Mouse (Mus musculus): ENCODE measurements around the gene Fxyd7. TPM values are rescaled to one million over a fixed set of nuclear protein-coding genes. Genes with fewer than 3 reads are reported as not detected.

Fxyd7 gene
- polyA plus RNA-seq (2016; fragmentation: Nextera tagmentation; extraction: Ambion mirVana) = 26.3 and 29.8 TPM in 2 replicates

DNA sequence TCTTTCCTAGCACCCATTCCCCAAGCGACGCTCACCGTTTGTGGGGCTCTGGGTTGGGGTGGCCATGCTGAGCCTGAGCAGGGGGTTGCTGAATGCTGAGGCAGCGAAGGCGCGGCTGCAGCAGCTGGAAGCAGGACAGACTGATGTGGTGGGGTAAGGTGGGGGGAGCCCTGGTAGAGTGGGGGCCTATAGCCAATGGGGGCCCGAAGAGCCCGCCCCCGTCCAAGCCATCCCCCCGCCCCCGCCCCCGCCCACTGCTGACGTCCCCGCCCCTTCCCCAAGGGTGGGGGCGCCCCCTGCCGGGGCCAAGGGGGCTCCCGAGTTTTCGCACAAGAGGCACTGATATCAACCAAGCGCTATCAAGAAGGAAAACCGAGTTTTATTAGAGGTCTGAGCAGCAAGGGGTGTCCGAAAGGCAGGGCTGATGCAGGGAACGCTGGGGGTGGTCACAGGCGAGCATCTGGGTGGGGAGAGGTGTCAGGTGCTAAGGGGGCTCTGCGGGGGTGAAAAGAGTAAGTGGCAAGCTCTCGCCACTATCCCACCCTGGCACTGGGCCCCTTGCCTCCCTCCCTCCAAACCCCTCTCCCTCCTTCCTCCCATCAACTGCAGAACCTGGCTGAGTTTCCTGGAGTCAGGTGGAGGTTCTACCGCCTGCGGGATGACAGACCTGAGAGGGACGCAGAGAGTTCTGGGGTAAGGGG is at the start of gene Fxyd7:
Fxyd7 (minus strand) TSS at position 147 of the 701 bp plus-strand sequence.
- H3K27me3 ChIP-seq = peaks cover 75% of the 10 kb centered on the region
- H3K4me2 ChIP-seq (replicated peaks) = peak within 1 kb of the TSS; percentile 60
- H3K9me3 ChIP-seq (replicated peaks) = no peaks in the 10 kb centered on the region
- peak within 1 kb of the TSS; percentile 32 for H3K4me3 ChIP-seq
- WGBS = 2% methylated on average over 27 of the region's 28 CpGs
- no peaks in the 10 kb centered on the region for H3K36me3 ChIP-seq
- peak within 1 kb of the TSS; percentile 57 for H3K27ac ChIP-seq
- H3K9ac ChIP-seq = peak within 1 kb of the TSS; percentile 55; the same call in 1 of the 2 replicates
- ATAC-seq (ENCODE audit: low FRiP score) = peak; percentile 8; the same call in 1 of the 2 replicates
- H3K4me1 ChIP-seq = peaks cover 62% of the 10 kb centered on the region

GRCm38 (mm10) chr7:31100786-31101185 is 49.5 kb upstream of the Fxyd7 start:
- peaks cover 6% of the 10 kb centered on the region for H3K4me1 ChIP-seq
- no peak overlapping the region for H3K4me2 ChIP-seq (replicated peaks)
- no peaks in the 10 kb centered on the region for H3K9me3 ChIP-seq (replicated peaks)
- no peaks in the 10 kb centered on the region for H3K36me3 ChIP-seq
- no peak for ATAC-seq (ENCODE audit: low FRiP score)
- no peaks in the 10 kb centered on the region; the same call in 1 of the 2 replicates for H3K27me3 ChIP-seq
- no peak overlapping the region for H3K9ac ChIP-seq
- H3K4me3 ChIP-seq = no peak overlapping the region
- no peak overlapping the region for H3K27ac ChIP-seq
- WGBS = 88% methylated on average over 14 of the region's 14 CpGs

DNA sequence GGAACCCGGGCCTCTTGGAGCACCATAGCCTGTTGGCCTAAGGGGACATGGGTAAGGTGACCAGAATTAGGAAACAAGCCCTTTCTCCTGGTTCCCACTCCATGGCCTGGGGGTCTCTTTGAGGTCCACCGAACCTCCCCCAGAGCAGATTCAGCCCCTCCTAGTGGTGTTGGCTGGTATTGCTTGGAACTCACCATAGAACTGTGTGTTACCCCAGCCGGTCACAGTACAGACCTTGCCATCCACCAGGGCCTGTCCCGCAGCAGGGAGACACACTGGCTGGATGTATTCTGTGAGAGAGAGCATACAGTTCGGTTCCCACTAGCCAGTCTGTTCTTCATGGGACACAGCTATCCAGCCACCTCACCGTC is 48.3 kb upstream of the Fxyd7 start:
- H3K4me2 ChIP-seq (replicated peaks) = no peak overlapping the region
- H3K9me3 ChIP-seq (replicated peaks) = no peaks in the 10 kb centered on the region
- no peaks in the 10 kb centered on the region; the same call in 1 of the 2 replicates for H3K27me3 ChIP-seq
- no peaks in the 10 kb centered on the region for H3K36me3 ChIP-seq
- no peak overlapping the region for H3K27ac ChIP-seq
- H3K9ac ChIP-seq = no peak overlapping the region
- no peak for ATAC-seq (ENCODE audit: low FRiP score)
- H3K4me1 ChIP-seq = peaks cover 6% of the 10 kb centered on the region
- 85% methylated on average over 6 of the region's 6 CpGs for WGBS
- H3K4me3 ChIP-seq = no peak overlapping the region

DNA sequence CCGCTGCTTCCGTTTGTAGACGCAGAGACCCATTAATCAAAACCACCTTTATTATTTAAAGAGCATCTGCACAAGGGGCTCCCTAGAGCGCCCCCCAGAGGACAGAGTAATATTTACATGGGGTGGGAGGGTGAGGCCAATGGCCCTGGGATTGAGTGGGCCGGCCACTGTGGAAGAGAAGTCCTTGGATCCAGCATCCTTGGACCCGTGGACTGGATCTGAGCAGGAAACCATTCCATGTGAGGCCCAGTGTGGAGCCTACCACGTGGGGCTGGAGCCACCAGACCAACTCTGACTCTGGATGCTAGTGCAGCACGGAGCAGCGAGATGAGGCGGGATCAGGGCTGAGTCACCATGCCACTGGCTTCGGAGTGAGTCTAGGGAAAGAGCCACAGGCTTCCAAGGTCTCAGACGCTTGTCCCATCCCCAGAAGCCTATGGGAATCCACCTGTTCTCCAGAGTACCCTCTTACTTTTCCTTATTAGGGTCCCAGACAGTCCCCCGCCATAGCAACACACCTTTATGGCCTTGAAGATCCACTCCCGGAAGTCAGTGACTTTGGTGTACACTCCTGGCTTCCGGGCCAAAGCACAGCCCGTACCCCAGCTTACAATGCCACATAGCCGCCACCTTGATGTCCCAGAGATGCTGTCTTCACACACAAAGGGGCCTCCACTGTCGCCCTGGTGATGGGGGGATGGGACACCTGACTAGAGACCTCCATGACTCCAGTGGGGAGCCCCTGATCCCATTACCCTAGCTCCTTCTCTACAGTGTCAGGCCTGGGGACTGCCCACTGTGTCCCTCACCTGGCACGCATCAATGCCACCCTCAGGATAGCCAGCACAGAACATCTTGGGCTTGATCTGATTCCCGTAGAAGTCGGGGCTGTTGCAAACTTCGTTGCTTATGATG is 47.7 kb upstream of the Fxyd7 start:
- Histone ChIP-seq H3K9me3 (replicated peaks) (no peaks in the 10 kb centered on the region), H3K4me2 (replicated peaks) (no peak overlapping the region), H3K27me3 (no peaks in the 10 kb centered on the region; the same call in 1 of the 2 replicates), H3K9ac (no peak overlapping the region), H3K4me3 (no peak overlapping the region), H3K4me1 (peaks cover 6% of the 10 kb centered on the region), H3K36me3 (no peaks in the 10 kb centered on the region), H3K27ac (no peak overlapping the region)
- 79% methylated on average over 22 of the region's 22 CpGs for WGBS
- ATAC-seq (ENCODE audit: low FRiP score) = no peak

GRCm38 (mm10) chr7:31097583-31098248 is 46.4 kb upstream of the Fxyd7 start:
- ATAC-seq (ENCODE audit: low FRiP score) = peak; percentile 85

GRCm38 (mm10) chr7:31096892-31097564 is 45.8 kb upstream of the Fxyd7 start:
- no peak for ATAC-seq (ENCODE audit: low FRiP score)
- no peak overlapping the region for H3K4me3 ChIP-seq
- peaks cover 6% of the 10 kb centered on the region for H3K4me1 ChIP-seq
- H3K9ac ChIP-seq = no peak overlapping the region
- WGBS = 75% methylated on average over 9 of the region's 9 CpGs
- H3K27ac ChIP-seq = no peak overlapping the region
- H3K9me3 ChIP-seq (replicated peaks) = no peaks in the 10 kb centered on the region
- no peak overlapping the region for H3K4me2 ChIP-seq (replicated peaks)
- H3K36me3 ChIP-seq = no peaks in the 10 kb centered on the region
- no peaks in the 10 kb centered on the region for H3K27me3 ChIP-seq

More at GRCm38 (mm10) chr7:31097583-31098248, 46.4 kb upstream of the Fxyd7 start:
- H3K27ac ChIP-seq = no peak overlapping the region
- H3K4me2 ChIP-seq (replicated peaks) = peak overlapping the region; percentile 40
- 40% methylated on average over 18 of the region's 20 CpGs for WGBS
- no peaks in the 10 kb centered on the region for H3K36me3 ChIP-seq
- H3K4me3 ChIP-seq = peak overlapping the region; percentile 8; the same call in 1 of the 2 replicates
- no peaks in the 10 kb centered on the region for H3K9me3 ChIP-seq (replicated peaks)
- peak overlapping the region; percentile 32; the same call in 1 of the 2 replicates for H3K9ac ChIP-seq
- H3K27me3 ChIP-seq = no peaks in the 10 kb centered on the region
- peaks cover 6% of the 10 kb centered on the region for H3K4me1 ChIP-seq

DNA sequence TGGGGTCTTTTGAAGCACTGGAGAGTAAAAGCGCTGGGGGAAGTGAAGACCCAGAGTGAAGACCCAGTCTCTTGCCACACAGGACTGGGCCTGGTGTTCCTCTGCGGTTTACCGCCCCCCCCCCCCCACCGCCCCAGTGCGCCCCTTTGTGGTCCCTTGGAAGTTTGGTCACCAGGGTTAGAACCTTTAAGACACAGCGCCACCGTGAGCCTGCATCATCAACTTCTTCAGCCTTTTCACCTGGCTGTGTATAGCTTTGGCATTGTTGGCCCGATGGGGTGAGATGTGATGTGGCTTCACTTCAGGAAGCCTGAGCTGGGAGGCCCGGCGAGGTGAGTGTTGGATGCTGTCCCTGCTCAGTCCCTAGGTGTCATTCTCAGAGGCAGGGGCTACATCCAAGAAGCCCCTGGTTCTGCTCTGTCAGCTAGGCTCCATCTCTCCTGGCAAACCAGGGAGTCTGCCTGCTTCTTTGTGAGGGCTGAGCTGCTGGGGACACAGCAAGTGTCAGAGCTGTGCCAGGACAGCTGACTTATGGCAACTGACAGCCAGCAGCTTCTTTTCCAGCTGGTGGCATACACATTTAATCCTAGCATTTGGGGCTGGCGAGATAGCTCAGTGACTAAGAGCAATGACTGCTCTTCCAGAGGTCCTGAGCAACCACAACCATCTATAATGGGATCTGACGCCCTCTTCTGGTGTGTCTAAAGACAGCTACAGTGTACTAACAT is 43.7 kb upstream of the Fxyd7 start:
- Histone ChIP-seq H3K9ac (no peak overlapping the region), H3K36me3 (no peaks in the 10 kb centered on the region), H3K27me3 (no peaks in the 10 kb centered on the region), H3K4me2 (replicated peaks) (no peak overlapping the region), H3K9me3 (replicated peaks) (no peaks in the 10 kb centered on the region), H3K27ac (no peak overlapping the region), H3K4me1 (peaks cover 6% of the 10 kb centered on the region), H3K4me3 (no peak overlapping the region)
- WGBS = 33% methylated on average over 10 of the region's 12 CpGs
- ATAC-seq (ENCODE audit: low FRiP score) = no peak

DNA sequence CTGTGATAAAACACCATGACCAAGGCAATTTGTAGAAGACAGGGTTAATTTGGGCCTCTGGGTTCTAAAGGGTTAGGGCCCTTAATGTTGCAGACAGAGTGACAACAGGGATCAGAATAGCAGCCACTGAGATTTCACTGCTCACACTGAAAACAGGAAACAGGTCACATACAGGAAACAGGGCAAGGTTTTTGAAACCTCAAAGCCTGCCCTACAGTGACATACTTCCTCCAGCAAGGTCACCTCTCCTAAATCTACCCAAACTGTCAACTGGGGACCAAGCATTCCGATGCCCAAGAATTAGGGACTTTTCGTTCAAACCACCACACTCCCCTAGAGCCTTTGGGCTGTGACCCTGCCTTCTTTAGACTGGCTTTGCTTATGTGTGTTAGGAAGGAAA is 38.5 kb upstream of the Fxyd7 start:
- Histone ChIP-seq H3K4me2 (replicated peaks) (no peak overlapping the region), H3K27ac (no peak overlapping the region), H3K27me3 (no peaks in the 10 kb centered on the region), H3K9ac (no peak overlapping the region), H3K36me3 (no peaks in the 10 kb centered on the region), H3K4me3 (no peak overlapping the region), H3K9me3 (replicated peaks) (peaks cover 5% of the 10 kb centered on the region; the same call in 1 of the 2 replicates), H3K4me1 (peaks cover 5% of the 10 kb centered on the region)
- ATAC-seq (ENCODE audit: low FRiP score) = no peak
- 90% methylated on average over 2 of the region's 2 CpGs for WGBS

GRCm38 (mm10) chr7:31088206-31088605 is 36.9 kb upstream of the Fxyd7 start:
- Histone ChIP-seq H3K9ac (no peak overlapping the region), H3K9me3 (replicated peaks) (peaks cover 5% of the 10 kb centered on the region; the same call in 1 of the 2 replicates), H3K36me3 (no peaks in the 10 kb centered on the region), H3K27me3 (no peaks in the 10 kb centered on the region), H3K4me3 (no peak overlapping the region), H3K4me1 (peaks cover 10% of the 10 kb centered on the region), H3K4me2 (replicated peaks) (no peak overlapping the region), H3K27ac (no peak overlapping the region)
- no peak for ATAC-seq (ENCODE audit: low FRiP score)
- WGBS = 72% methylated on average over 3 of the region's 3 CpGs

- Histone ChIP-seq H3K4me2 (replicated peaks) (no peak overlapping the region), H3K9ac (no peak overlapping the region), H3K4me3 (no peak overlapping the region), H3K4me1 (peaks cover 17% of the 10 kb centered on the region), H3K36me3 (no peaks in the 10 kb centered on the region), H3K27me3 (no peaks in the 10 kb centered on the region), H3K9me3 (replicated peaks) (peaks cover 5% of the 10 kb centered on the region; the same call in 1 of the 2 replicates), H3K27ac (no peak overlapping the region)
- 66% methylated on average over 2 of the region's 2 CpGs for WGBS
- no peak for ATAC-seq (ENCODE audit: low FRiP score)
Measured at GRCm38 (mm10) chr7:31087262-31087661, 36.0 kb upstream of the Fxyd7 start.

DNA sequence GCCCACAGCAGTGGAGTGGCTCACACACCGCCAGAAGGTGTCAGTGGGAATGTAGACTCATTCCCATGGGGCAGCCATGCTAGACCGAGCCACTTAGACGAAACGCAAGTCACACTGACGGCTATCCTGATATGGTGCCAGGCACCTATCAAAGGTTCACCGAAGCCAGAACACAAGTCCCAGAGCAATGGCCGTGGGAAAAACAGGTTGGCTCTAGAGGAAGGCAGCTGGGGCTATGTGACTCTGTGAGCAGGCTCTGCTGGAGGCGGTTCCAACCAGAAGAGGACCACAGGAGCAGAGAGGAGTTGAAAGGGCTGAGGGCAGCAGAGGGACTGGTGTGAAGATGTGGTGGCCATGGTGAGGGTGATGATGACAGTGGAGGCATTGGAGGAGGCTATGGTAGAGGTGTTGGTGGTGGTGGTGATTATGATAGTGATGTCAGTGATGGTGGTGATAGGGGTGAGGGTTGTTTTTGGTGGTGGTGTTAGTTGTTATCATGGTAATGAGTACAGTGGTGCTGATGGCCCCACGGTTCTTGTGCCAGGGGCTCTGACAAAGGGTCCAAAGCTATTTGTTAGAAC is 35.0 kb upstream of the Fxyd7 start:
- H3K4me1 ChIP-seq = peaks cover 17% of the 10 kb centered on the region
- no peak overlapping the region for H3K27ac ChIP-seq
- no peaks in the 10 kb centered on the region for H3K27me3 ChIP-seq
- peaks cover 5% of the 10 kb centered on the region; the same call in 1 of the 2 replicates for H3K9me3 ChIP-seq (replicated peaks)
- WGBS = 90% methylated on average over 9 of the region's 9 CpGs
- ATAC-seq (ENCODE audit: low FRiP score) = no peak
- no peak overlapping the region for H3K9ac ChIP-seq
- no peaks in the 10 kb centered on the region for H3K36me3 ChIP-seq
- H3K4me2 ChIP-seq (replicated peaks) = no peak overlapping the region
- no peak overlapping the region for H3K4me3 ChIP-seq

Data from hindbrain, embryonic 12.5 days (tissue).